Mouse (Mus musculus) adrenal gland, adult 8-10 months (tissue): Measurements from ENCODE around the gene Tuft1. TPM values are rescaled to one million over a fixed set of nuclear protein-coding genes. Genes with fewer than 3 reads are reported as not detected.

Experiments
- DNase-seq: peaks from one replicate; pipeline ENCODE4 v3.0.0; 2022
- total RNA-seq, 4 experiments: library from RNA; stranded (reverse); gene quantifications; 2 replicates each; pipeline ENCODE4 v1.2.4; 2022

Tuft1 gene
- total RNA-seq, 4 experiments from 2014 or later: 14.5 to 18.2 (median 16.9) TPM

GRCm38 (mm10) chr3:94591066-94591465 lies 67.6 kb downstream of the Tuft1 start:
- no peak for DNase-seq

DNA sequence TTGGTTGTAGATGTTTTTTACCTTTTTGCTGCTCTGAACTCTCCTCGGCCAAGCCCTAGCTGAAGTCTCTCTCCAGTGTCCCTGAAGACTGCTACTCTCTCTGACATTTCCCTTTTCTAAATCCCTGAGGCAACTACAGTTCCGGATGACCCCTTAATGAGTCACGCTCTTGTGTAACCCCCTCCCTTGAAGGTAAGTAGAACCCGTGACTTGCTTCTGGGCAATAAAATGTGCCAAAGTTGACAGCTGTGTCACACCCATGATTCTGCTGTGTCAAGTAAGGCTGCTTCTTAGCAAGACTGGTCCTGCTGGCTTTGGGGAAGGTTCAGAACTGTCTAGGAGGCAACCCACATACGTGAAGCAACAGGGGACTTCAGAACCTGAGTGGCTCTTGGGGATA lies 70.7 kb downstream of the Tuft1 start:
- DNase-seq: peak; percentile 33

DNA sequence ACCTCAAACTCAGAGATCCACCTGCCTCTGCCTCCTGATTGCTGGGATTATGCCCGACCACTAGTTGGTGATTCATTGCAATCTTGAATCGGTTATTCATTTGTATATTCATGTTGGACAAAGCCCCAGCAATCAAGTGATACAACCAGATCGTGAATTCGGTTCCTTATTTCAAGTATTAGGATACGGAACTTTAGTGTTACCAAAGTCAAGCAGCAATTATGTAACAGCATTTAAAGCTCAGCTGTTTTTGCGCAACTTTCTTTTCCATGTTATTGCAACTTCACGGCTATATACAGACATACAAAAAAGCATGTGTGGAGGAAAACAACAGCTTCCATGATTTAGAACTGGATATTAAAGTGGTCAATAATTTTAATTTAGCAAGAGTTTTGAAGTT lies 75.7 kb downstream of the Tuft1 start:
- no peak for DNase-seq

- peak; percentile 88 for DNase-seq
Measured at GRCm38 (mm10) chr3:94582456-94582891, 76.2 kb downstream of the Tuft1 start, which contains the start of gene Snx27. Snx27 (minus strand) TSS chr3:94582716.

- DNase-seq: peak; percentile 57
Measured at GRCm38 (mm10) chr3:94581793-94582455, 76.7 kb downstream of the Tuft1 start.

GRCm38 (mm10) chr3:94581138-94581780 lies 77.4 kb downstream of the Tuft1 start:
- no peak for DNase-seq

DNA sequence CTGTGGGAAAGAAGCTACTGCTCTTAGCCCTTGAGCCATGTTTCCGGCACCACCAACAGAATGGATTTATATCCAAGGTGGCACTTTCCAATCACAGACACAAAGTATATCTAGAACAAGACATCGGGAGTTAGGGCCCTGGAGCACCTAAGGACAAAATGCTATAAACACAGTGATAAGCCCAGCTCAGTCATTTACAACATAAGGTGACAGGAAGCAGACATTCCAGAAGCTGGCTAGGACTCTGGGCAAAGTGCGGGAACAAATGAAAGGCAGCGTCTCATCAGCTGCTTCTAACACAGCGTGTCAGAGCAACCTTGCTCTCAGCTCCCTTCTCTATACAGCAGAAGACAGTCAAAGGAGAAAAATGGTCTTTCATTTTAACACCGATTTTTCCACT lies 84.2 kb downstream of the Tuft1 start:
- no peak for DNase-seq

DNA sequence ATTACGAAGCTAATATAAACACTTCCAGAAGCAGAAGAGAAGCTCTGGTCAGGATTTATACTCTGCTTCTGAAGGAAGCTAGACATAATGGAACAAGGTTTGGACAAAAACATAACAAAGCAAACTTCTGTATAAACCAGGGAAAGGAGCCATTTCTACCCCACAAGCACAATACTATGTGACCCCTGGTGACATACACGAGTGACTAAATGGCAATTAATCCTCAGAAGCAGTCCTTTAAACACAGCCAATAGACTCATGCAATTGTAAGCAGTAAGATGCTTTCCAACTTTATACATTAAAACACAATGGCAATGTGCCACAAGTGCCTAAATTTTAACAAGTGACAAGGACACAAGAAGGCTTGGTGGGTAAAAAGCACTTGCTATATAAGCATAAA lies 91.4 kb downstream of the Tuft1 start:
- DNase-seq: no peak

GRCm38 (mm10) chr3:94565557-94565956 lies 93.1 kb downstream of the Tuft1 start:
- DNase-seq: no peak

DNA sequence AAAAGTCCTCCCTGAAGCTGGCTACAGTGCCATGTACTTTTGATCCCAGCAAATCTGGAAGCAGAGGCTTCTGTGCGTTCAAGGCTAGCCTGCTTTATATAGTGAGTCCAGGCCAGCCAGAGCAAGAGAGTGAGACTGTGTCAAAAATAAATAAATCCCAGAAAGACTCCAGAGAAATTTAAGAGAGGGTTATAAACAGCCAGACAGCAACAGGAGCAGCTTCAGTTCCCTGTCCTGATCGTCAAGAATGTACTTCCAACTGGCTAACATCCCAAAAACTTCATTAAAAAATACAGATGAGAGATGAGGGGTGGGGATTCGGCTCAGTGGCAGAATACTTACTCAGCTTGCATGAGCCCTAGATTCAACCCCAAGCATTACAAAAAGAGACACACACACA lies 93.5 kb downstream of the Tuft1 start:
- no peak for DNase-seq

DNA sequence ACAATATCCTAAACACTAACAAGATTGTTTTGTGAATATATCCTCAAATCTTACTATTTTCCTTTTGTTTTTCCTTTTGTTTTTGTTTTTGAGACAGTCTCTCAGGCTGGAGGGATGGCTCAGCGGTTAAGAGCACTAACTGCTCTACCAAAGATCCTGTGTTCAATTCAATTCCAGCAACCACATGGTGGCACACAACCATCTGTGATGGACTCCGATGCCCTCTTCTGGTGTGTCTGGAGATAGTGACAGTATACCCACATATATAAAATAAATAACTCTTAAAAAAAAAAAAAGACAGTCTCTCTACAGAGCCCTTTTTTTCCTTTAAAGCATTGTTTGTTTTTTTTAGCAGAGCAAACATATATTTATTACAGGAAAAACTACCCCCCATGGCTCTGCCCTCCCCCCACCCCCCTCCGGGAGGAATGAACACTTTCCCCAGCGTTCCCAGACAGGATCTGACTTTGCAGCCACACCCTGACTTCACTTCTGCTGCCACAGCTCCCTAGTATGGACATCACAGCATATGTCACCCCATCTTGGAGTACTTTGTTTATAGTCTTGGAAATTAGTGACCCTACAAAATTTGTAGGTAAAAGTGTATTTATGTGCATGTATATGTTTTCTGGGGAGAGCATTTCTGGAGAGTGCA lies 94.2 kb downstream of the Tuft1 start:
- DNase-seq: no peak

DNA sequence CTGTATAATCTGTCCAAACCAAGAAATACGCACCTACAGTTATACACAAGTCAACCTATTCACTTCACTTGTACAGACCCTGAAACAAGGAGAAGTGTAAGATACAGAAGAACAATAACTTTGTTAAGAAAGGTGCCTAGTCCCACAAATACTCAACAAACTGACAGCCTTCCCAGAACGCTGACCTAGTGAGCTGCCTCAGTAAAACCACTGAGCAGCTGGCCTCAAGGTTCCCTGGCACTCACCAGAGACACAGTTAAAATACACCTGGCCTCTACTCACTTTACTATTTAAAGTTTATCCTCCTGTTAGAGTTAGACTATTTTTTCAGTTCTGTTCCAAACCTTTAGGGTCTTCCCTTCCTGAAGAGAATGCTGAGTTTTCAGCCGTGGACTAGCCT lies 95.5 kb downstream of the Tuft1 start:
- DNase-seq: no peak

Other genes with a start within 250 kb of the Tuft1 start
- 10 to 100 TPM in 3 of 4 experiments, 1 to 10 TPM in 1; 10.0 to 22.5 (median 15.9) TPM for gene Tdrkh, start 245.6 kb downstream of the Tuft1 start, total RNA-seq
- gene Mrpl9, start 215.6 kb downstream of the Tuft1 start, total RNA-seq: 10 to 100 TPM; 69.1 to 73.5 (median 71.4) TPM
- not detected for gene Oaz3, start 215.0 kb downstream of the Tuft1 start, total RNA-seq
- gene Celf3, start 180.6 kb downstream of the Tuft1 start, total RNA-seq: 10 to 100 TPM; 17.7 to 38.7 (median 29.4) TPM
- gene Riiad1, start 178.5 kb downstream of the Tuft1 start, total RNA-seq: 1 to 10 TPM; 2.4 to 8.5 (median 3.3) TPM
- gene Snx27, start 76.2 kb downstream of the Tuft1 start, total RNA-seq: 10 to 100 TPM; 47.4 to 56.8 (median 54.8) TPM
- gene Gm10972, start 15.8 kb downstream of the Tuft1 start, total RNA-seq: not detected
- gene Selenbp2, start 34.7 kb upstream of the Tuft1 start, total RNA-seq: 10 to 100 TPM in 1 of 4 experiments, 1 to 10 TPM in 3; 5.4 to 11.5 (median 6.4) TPM
- gene Cgn, start 127.6 kb upstream of the Tuft1 start, total RNA-seq: 1 to 10 TPM in 3 of 4 experiments, under 1 TPM in 1; 0.73 to 3.5 (median 1.5) TPM
- gene Pogz, start 178.7 kb upstream of the Tuft1 start, total RNA-seq: 10 to 100 TPM; 28.7 to 61.2 (median 44.1) TPM
- gene Psmb4, start 228.1 kb upstream of the Tuft1 start, total RNA-seq: 100 to 1,000 TPM; 313 to 362 (median 341) TPM